Mouse (Mus musculus) common myeloid progenitor, adult 5-6 weeks (primary cell): ENCODE measurements around the gene Gm43738. TPM values are rescaled to one million over a fixed set of nuclear protein-coding genes. Genes with fewer than 3 reads are reported as not detected.
A peak's percentile ranks its signal among the peaks of the same experiment; 100 is the strongest.

Source experiments
- ATAC-seq: replicated peaks from 2 replicates; pipeline ENCODE4 v1.8.0; 2016; ENCODE audit warnings: low read depth, mild to moderate bottlenecking, moderate TSS enrichment, inconsistent platforms; ENCODE audit not compliant: poor library complexity, severe bottlenecking
- total RNA-seq: library from RNA; stranded (forward); fragments of 200-1000, 187-1606 nt; gene quantifications from 2 replicates; pipeline ENCODE4 v1.2.3, GENCODE M21; 2017

Gm43738 gene
- total RNA-seq, result not detected in 2 replicates

- no peak for ATAC-seq
Measured at GRCm38 (mm10) chr3:89100811-89101210, at the start of gene Gm43738. TSS of gene Gm43738 (minus strand) at chr3:89101099.

- no peak for ATAC-seq
Measured at GRCm38 (mm10) chr3:89148567-89148966, 47.7 kb upstream of the Gm43738 start.

- ATAC-seq, result no peak
Measured at GRCm38 (mm10) chr3:89147979-89148311, 47.0 kb upstream of the Gm43738 start.

GRCm38 (mm10) chr3:89147101-89147978 lies 46.4 kb upstream of the Gm43738 start:
- ATAC-seq, result 0 out of 2 replicates have a peak, but pooled peaks have one; percentile 19

GRCm38 (mm10) chr3:89145566-89145965 lies 44.7 kb upstream of the Gm43738 start:
- ATAC-seq, result no peak

DNA sequence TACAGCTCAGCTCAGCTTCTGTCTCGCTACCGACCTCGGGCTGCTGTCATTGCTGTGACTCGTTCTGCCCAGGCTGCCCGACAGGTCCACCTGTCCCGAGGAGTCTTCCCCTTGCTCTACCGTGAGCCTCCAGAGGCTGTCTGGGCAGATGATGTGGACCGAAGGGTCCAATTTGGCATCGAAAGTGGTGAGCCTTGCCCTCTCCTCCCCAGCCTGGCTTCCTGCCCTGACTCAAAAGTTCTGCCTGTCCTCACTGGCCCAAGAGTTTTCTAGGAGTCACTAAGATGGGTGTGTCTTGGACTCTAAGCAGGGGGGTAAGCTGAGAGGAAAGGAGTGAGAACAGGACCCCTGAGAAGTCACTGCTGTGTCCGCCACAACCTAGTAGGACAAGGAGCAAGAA lies 43.9 kb upstream of the Gm43738 start:
- no peak for ATAC-seq

- ATAC-seq, result peak; percentile 50
Measured at GRCm38 (mm10) chr3:89136365-89136764, 35.5 kb upstream of the Gm43738 start.

DNA sequence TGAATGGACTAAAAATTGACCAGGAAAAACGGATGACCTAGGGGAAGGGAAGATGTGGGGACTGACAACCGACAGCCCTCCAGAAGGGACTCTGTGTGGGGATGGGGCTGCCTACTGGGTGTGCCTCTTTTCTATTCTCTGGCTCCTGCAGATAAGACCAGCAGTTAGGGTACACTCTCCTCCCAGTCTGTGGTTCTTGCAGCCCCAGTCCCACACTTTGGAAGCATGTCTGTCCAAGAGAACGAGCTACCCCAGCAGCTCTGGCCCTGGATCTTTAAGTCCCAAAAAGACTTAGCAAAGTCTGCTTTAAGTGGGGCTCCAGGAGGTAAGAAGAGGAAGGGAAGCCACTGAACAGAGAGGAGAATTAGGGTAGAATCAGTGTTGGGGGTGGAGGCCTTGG lies 35.1 kb upstream of the Gm43738 start, which contains the start of gene Pklr:
TSS of gene Pklr (plus strand) at position 185 of the 400 bp plus-strand sequence.
- no peak for ATAC-seq

DNA sequence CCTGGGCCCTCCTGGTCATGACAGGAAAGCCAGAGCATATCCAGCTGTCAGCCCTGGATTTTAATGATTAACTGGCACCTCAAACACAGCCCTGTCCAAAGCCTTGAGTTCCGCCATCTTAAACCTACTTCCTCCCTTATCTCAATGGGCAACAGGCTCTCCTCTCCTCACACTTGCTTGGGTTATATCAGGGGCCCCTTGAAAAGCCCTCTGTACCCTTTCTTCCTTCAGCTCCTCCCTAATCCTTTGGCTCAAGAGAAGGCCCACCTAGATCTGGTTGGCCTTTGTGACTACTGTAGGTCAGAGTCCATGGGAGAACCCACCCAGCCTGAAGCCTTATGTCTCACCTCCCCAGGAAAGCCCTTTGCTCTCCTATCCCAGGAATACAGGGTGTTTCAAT lies 32.9 kb upstream of the Gm43738 start:
- ATAC-seq, result no peak

- no peak for ATAC-seq
Measured at GRCm38 (mm10) chr3:89133063-89133450, 32.2 kb upstream of the Gm43738 start.

GRCm38 (mm10) chr3:89132285-89133062 lies 31.6 kb upstream of the Gm43738 start:
- peak; percentile 83 for ATAC-seq

GRCm38 (mm10) chr3:89131816-89132215 lies 30.9 kb upstream of the Gm43738 start:
- ATAC-seq, result no peak

- no peak for ATAC-seq
Measured at GRCm38 (mm10) chr3:89129908-89130307, 29.0 kb upstream of the Gm43738 start.

GRCm38 (mm10) chr3:89125981-89126380 lies 25.1 kb upstream of the Gm43738 start:
- no peak for ATAC-seq

- no peak for ATAC-seq
Measured at GRCm38 (mm10) chr3:89124241-89124640, 23.3 kb upstream of the Gm43738 start.

DNA sequence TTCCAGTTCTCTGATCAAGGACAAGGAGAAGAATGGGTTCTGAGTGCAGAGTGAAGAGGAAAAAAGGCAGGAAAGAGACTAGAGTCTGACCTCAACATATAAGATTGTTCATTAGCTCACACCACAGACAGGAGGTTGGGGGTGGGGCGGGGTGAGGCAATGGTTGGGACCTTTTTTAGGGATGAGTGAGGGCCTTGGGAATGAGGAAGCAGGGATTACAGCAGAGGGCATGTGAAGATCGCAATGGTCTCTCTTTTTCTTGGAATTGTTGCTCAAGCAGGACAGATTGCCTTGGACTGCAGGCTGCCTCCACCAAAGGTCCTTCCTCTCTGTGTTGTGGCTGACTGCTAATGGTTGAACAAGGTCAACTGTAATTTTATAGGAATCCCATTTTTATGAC lies 22.4 kb upstream of the Gm43738 start:
- no peak for ATAC-seq

DNA sequence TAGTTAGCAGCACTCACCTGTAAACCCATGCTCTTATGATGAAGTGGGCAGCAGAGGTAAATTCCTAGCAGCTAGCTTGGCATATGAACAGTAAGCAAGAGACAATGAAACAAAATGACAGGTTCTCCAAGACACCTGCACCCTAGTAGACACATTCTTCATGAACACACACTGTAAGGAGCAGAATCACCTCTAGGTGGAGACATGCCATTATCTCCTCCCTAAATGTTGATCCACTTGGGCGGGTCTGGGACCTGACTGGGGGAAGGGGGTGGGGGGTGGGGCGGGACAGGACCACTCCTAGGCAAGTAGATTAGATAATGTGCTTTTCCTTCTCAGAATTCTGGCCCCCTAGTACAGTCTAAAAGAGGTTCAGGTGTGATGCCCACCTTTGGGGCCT lies 14.6 kb upstream of the Gm43738 start:
- ATAC-seq, result peak; percentile 77; the same call in 1 of the 2 replicates

- ATAC-seq, result no peak
Measured at GRCm38 (mm10) chr3:89113058-89113457, 12.2 kb upstream of the Gm43738 start.

DNA sequence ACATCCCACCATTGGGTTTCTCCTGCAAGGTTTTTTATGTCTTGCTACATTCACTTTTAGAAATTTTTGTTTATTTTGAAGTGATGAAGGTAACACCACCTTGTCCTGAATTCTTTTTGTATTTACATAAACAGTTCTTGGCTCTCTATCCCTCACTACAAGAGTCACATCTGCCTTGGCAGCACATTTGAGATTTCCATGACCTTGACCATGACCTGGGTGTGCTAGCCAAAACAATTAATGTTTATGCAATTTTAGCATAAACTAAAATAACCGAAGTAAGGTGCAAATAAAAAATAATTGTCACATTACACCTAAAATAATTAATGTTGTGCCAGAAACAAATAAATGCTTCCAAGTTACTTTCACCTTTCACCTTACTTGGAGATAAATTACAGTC lies 7.2 kb upstream of the Gm43738 start:
- ATAC-seq, result no peak

- no peak for ATAC-seq
Measured at GRCm38 (mm10) chr3:89107545-89107944, 6.6 kb upstream of the Gm43738 start.

DNA sequence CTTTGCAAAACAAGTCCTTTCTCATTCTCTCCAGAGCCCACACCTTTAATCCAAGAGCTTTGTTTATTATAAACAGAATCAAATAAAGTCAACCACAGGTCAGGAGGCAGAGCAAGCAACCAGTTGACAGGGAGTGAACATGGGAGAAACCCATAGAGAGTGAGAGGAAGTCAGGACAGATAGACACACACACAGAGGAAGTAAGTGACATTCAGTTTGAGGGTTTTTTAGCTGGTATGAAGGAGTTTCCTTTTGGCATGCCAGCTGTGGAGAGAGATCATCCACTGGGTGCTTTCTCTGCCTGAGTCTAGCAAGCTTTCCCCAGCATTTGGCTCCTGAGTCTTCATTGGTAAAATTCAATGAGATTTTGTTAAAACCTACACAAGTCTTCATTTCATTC lies 6.0 kb upstream of the Gm43738 start:
- ATAC-seq, result peak; percentile 45
